Mouse (Mus musculus): ENCODE measurements around the gene Cd4. TPM values are rescaled to one million over a fixed set of nuclear protein-coding genes. Genes with fewer than 3 reads are reported as not detected.

The Cd4 gene
- polyA plus RNA-seq, 1 experiment from 2014 or later = 0.08 TPM

DNA sequence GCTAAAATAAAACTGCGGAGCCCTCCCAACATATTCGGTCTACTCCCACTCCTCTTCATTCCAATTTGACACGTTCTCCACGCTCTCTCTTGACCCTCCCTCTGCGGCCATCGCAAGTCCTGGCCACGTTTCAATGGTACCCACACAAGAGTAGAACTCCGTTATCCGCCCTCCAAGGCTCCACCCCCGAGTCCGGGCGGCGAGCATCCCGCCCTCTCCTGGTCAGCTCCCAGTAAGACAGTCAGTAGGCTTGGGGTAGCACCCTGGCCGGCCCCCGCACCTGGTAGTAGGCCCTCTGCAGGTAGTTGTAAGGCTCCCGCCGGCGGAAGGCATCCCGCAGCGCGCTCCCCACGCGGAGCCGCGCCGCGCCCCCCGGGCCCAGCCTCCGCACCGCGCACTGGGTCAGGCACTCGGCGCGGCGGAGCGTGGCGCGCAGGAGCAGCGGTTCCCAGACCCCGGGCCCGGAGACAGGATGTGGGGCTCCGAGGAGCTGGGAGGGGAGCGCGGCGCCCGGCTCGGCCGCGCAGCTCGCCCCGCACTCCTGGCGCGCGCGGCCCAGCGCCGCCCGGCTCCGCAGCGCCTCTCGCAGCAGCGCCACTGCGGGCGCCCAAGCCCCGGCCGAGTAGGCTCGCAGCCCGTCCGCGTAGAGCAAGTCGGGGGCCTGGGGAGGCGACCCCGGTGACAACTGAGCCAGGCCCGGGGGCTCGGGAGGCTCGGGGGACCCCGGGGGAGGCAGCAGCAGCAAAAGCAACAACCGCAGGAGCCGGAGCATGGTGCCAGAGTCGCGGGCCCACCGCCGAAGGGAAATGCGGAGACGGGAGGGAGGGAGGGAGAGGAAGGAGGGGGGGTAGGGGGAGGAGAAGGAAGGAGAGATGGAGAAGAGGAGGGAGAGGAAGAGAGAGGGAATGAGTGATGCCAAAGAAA lies 30.8 kb downstream of the Cd4 start, which contains the start of gene P3h3:
P3h3 (minus strand) TSS at position 837 of the 924 bp plus-strand sequence.
- peak; percentile 88 for ATAC-seq
- peak within 1 kb of the TSS; percentile 77 for H3K4me3 ChIP-seq
- peak within 1 kb of the TSS; percentile 76 for H3K4me2 ChIP-seq
- peak within 1 kb of the TSS; percentile 97 for H3K9ac ChIP-seq
- peaks cover 20% of the 10 kb centered on the region for H3K36me3 ChIP-seq (ENCODE audit: poor library complexity, severe bottlenecking)
- peaks cover 61% of the 10 kb centered on the region for H3K4me1 ChIP-seq
- WGBS = under 1% methylated on average over 52 of the region's 86 CpGs
- H3K9me3 ChIP-seq (replicated peaks) = no peaks in the 10 kb centered on the region
- H3K27ac ChIP-seq = peak within 1 kb of the TSS; percentile 97
- no peaks in the 10 kb centered on the region for H3K27me3 ChIP-seq

DNA sequence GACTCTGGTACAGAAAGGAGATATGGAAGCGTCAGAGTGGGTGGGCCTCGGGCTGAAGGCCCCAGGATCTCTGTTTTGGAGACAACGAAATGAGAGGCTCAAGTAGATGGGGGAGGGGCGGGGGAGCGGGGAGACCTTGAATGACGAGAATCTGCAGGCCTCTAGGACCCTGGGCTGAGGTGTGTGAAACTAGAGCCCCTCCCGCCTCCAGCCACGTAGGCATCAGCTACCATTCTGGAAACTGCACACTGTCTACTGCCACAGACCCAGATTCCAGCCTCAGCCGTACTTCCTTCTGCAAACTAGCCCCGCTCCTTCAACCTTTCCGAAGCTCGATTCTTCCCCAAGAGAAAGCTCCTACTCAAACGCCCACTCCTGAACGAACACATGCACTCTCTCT lies 31.7 kb downstream of the Cd4 start:
- Histone ChIP-seq H3K9me3 (replicated peaks) (no peaks in the 10 kb centered on the region), H3K27me3 (no peaks in the 10 kb centered on the region), H3K27ac (peak overlapping the region; percentile 97), H3K9ac (peak overlapping the region; percentile 97), H3K36me3 (ENCODE audit: poor library complexity, severe bottlenecking) (peaks cover 24% of the 10 kb centered on the region), H3K4me1 (peaks cover 53% of the 10 kb centered on the region), H3K4me2 (peak overlapping the region; percentile 76), H3K4me3 (peak overlapping the region; percentile 77)
- peak; percentile 52 for ATAC-seq
- WGBS = 6% methylated on average over 13 of the region's 14 CpGs

DNA sequence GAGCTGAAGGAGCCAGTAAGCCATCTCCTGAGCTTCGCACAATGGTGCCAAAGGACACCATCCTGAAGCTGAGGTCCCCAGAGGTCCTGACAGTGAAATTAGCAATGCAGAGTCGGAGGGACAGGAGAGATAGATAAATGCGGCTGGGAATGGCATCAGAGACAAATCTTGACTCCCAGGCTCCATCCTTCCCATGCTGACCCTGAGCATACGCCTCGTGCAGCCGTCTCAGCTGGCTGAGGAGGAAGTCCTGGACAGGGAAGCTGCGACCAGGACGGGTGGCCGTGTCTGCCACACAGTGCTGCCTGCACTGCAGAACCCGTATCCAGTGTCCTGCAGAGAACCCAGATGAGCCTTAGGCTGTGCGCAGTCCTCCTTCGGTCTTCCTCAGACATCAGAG lies 33.4 kb downstream of the Cd4 start:
- Histone ChIP-seq H3K9ac (no peak overlapping the region), H3K27me3 (no peaks in the 10 kb centered on the region), H3K4me1 (peaks cover 36% of the 10 kb centered on the region), H3K27ac (no peak overlapping the region; the same call in 1 of the 2 replicates), H3K4me2 (no peak overlapping the region), H3K9me3 (replicated peaks) (no peaks in the 10 kb centered on the region), H3K36me3 (ENCODE audit: poor library complexity, severe bottlenecking) (peaks cover 18% of the 10 kb centered on the region), H3K4me3 (no peak overlapping the region)
- no peak for ATAC-seq
- 79% methylated on average over 12 of the region's 12 CpGs for WGBS

DNA sequence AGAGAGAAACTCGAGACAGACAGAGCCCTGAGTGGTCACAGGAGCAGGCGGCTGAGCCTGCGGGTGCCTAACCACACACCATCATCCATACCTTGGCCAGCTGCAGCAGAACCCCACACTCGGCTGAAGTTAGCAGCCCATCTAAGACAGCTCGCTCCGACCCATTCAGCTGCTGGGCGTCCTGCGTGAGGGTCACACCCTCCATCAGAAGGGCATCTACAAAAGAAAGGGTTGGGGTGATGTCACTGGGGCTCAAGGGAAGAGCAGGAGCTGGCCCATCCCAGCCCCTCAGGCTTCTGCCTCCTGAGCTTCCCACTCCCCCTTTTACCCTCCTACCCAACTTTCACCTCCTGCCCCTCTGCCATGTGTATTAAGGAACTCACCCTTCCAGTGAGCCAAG lies 37.5 kb downstream of the Cd4 start:
- Histone ChIP-seq H3K4me2 (no peak overlapping the region), H3K9ac (no peak overlapping the region), H3K4me3 (no peak overlapping the region), H3K36me3 (ENCODE audit: poor library complexity, severe bottlenecking) (peaks cover 32% of the 10 kb centered on the region), H3K9me3 (replicated peaks) (no peaks in the 10 kb centered on the region), H3K4me1 (peaks cover 14% of the 10 kb centered on the region), H3K27me3 (no peaks in the 10 kb centered on the region), H3K27ac (no peak overlapping the region)
- 70% methylated on average over 8 of the region's 8 CpGs for WGBS
- ATAC-seq = no peak

DNA sequence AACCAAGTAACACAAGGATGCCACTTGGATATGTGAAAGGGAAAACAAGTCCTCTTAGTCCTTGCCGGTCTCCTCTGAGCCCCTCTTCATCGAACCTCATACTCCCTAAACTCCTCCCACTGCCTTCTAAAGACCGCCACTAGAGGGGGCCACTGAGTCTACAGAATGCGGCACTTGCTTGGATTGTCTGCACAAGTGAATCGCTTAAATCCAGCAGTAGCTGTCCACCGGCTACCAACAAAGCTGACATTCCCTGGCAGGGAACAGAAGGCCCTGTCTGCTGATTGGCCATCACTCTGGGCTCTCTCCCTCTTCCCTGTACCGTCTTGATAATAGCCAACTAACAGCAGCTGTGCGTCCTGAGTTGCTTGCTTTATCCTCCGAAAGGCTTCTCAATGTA lies 40.7 kb downstream of the Cd4 start:
- H3K4me3 ChIP-seq = no peak overlapping the region
- H3K27me3 ChIP-seq = no peaks in the 10 kb centered on the region
- H3K27ac ChIP-seq = peak overlapping the region; percentile 49
- no peak overlapping the region for H3K9ac ChIP-seq
- ATAC-seq = peak; percentile 96
- peaks cover 35% of the 10 kb centered on the region for H3K36me3 ChIP-seq (ENCODE audit: poor library complexity, severe bottlenecking)
- H3K4me1 ChIP-seq = peaks cover 5% of the 10 kb centered on the region; the same call in 1 of the 2 replicates
- no peaks in the 10 kb centered on the region for H3K9me3 ChIP-seq (replicated peaks)
- peak overlapping the region; percentile 34; the same call in 1 of the 2 replicates for H3K4me2 ChIP-seq
- 4% methylated on average over 9 of the region's 9 CpGs for WGBS

DNA sequence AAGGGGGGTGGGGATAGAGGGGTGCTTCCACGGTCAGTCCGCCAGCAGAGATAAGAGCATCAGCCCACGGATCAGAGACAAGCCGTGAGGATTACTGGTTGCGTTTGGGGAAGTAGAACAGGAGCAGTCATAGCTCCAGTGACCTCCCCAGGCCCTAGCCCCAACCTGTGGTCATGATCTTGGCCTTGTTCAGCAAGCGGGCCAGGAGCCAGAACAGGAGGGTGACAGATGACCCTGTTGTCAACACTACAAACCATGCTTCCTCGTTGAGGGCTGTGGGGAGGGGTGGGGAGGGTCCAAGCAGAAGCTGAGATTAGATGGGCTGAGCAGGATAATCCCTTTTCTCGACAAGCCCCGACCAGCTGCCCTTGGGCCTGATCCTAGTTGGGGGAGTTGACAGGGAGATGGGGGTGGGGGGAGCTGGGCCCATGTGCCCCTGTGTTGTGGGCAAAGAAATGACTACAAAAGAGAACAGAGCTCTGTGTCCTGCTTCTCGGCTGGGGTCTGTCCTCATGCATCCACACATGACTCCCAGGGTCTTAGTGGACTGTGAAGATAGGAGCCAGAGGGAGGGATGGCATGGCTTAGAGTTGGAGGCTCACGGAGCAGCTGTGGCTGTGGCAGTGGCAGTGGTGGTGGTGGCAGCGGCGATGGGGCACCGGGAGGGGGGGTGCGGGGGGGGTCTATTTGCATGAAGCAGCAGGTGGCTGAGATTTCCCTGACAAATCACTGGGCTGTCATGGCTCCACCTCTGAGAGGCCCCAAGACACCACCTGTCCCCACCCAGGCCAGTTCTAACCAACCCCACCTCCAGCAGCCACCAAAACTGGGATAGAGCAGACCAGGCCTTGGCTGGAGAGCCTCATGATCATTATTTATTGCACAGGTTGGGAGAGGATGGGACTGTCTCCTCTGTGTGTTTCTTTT lies 47.5 kb downstream of the Cd4 start, which contains the start of gene Gnb3:
Gnb3 (minus strand) TSS at position 35 of the 927 bp plus-strand sequence.
- Histone ChIP-seq H3K4me3 (no peak within 1 kb of the TSS), H3K4me1 (peaks cover 15% of the 10 kb centered on the region), H3K4me2 (no peak within 1 kb of the TSS), H3K9me3 (replicated peaks) (no peaks in the 10 kb centered on the region), H3K27ac (0 out of 2 replicates have a peak within 1 kb of the TSS, but pooled peaks have one; percentile 8), H3K27me3 (no peaks in the 10 kb centered on the region), H3K36me3 (ENCODE audit: poor library complexity, severe bottlenecking) (peaks cover 26% of the 10 kb centered on the region), H3K9ac (peak within 1 kb of the TSS; percentile 45)
- 29% methylated on average over 15 of the region's 15 CpGs for WGBS
- peak; percentile 19; the same call in 1 of the 2 replicates for ATAC-seq

DNA sequence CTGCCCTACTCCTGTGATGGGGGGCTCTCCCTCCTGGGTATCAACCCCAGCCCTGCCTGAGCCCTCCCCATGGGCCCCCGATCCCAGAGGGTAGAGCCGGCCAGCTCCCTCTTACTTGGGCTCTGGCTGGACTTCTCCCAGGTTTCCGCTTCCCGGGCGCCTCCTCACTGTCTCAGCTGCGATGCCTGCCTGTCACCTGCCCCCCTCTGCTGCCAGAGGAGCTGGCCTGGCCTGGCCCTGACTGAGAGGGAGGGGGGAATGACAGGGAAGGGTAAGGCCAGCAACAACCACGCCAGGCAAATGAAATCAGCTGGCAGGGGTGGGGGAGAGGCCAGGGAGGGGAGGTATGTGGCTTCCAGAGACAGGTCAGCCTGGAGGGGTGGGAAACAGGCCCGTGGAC lies 48.2 kb downstream of the Cd4 start:
- ATAC-seq = peak; percentile 20; the same call in 1 of the 2 replicates
- peaks cover 15% of the 10 kb centered on the region for H3K4me1 ChIP-seq
- H3K9ac ChIP-seq = peak overlapping the region; percentile 45
- H3K4me2 ChIP-seq = no peak overlapping the region
- H3K4me3 ChIP-seq = no peak overlapping the region
- WGBS = 16% methylated on average over 8 of the region's 8 CpGs
- 0 out of 2 replicates have a peak overlapping the region, but pooled peaks have one; percentile 8 for H3K27ac ChIP-seq
- no peaks in the 10 kb centered on the region for H3K27me3 ChIP-seq
- peaks cover 25% of the 10 kb centered on the region for H3K36me3 ChIP-seq (ENCODE audit: poor library complexity, severe bottlenecking)
- H3K9me3 ChIP-seq (replicated peaks) = no peaks in the 10 kb centered on the region

DNA sequence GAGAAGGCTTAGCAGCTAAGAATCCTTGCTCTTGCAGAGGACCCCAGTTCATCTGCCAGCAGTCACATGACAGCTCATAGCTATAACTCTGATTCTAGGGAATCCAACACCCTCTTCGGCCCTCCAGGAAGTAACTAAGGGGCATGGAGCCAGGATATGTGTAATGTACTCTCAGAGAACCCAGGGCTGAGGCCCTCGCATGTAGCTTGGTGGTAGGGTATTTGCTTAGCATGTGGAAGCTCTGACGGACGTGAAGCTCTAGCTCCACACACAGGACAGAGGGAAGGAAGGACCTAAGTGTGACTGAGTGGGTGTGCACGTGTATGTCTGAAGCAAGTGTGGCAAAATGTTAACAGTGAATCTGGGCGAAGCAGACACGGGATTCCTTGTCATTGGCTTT lies 51.6 kb downstream of the Cd4 start:
- H3K9ac ChIP-seq = no peak overlapping the region
- peaks cover 43% of the 10 kb centered on the region for H3K36me3 ChIP-seq (ENCODE audit: poor library complexity, severe bottlenecking)
- H3K27ac ChIP-seq = no peak overlapping the region
- no peaks in the 10 kb centered on the region for H3K27me3 ChIP-seq
- no peak overlapping the region for H3K4me3 ChIP-seq
- no peak for ATAC-seq
- no peaks in the 10 kb centered on the region for H3K9me3 ChIP-seq (replicated peaks)
- 83% methylated on average over 7 of the region's 7 CpGs for WGBS
- no peak overlapping the region for H3K4me2 ChIP-seq
- H3K4me1 ChIP-seq = peaks cover 37% of the 10 kb centered on the region

DNA sequence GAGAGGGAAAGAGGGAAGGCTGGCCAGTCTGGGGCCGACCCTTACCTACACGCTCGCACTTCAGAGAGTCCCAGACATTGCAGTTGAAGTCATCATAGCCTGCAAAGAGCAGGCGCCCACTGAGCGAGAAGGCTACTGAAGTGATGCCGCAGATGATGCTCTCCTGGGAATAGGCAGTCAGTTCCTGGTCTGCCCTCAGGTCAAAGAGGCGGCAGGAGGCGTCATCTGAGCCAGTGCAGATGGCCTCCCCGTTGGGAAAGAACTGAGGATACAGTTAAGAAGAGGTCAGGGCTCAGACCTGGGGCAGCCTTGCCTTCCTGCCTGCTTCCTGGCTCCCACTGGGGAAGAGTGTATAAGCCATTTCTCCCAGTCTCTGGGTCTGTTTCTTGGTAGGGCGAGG lies 52.5 kb downstream of the Cd4 start:
- Histone ChIP-seq H3K27me3 (no peaks in the 10 kb centered on the region), H3K4me3 (no peak overlapping the region), H3K4me2 (no peak overlapping the region), H3K36me3 (ENCODE audit: poor library complexity, severe bottlenecking) (peaks cover 42% of the 10 kb centered on the region), H3K9me3 (replicated peaks) (no peaks in the 10 kb centered on the region), H3K9ac (0 out of 2 replicates have a peak overlapping the region, but pooled peaks have one; percentile 2), H3K4me1 (peaks cover 41% of the 10 kb centered on the region), H3K27ac (no peak overlapping the region)
- no peak for ATAC-seq
- 69% methylated on average over 10 of the region's 10 CpGs for WGBS

DNA sequence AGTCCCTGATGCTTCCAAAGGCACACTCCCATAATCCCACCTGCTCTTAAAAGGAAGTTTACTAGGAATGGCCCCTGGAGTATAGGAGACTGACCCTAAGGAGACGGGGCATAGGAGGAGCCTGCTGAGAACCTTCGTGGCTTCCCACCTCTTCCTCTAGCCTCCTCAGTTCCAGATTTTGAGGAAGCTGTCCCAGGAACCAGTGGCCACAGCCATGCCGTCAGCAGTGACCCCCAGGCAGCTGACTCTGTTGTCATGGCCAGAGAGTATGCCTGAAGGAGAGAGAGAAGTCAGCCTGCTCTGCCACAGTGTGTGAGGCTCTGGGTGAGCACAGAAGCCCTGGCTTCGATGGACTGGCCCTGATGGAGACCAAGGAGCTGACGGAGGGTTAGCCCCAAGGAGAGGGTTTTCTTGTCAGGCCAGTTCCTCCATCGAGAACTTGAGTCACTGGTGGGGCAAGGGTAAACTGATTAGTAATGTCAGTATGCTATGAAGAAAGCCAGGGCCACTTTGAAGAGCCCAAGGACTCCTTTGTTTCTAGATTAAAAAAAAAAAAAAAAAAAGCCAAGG lies 53.4 kb downstream of the Cd4 start:
- Histone ChIP-seq H3K4me1 (peaks cover 36% of the 10 kb centered on the region), H3K27me3 (no peaks in the 10 kb centered on the region), H3K36me3 (ENCODE audit: poor library complexity, severe bottlenecking) (peaks cover 42% of the 10 kb centered on the region), H3K4me3 (no peak overlapping the region), H3K4me2 (no peak overlapping the region), H3K27ac (no peak overlapping the region), H3K9ac (0 out of 2 replicates have a peak overlapping the region, but pooled peaks have one; percentile 6), H3K9me3 (replicated peaks) (no peaks in the 10 kb centered on the region)
- 91% methylated on average over 6 of the region's 6 CpGs for WGBS
- no peak for ATAC-seq

DNA sequence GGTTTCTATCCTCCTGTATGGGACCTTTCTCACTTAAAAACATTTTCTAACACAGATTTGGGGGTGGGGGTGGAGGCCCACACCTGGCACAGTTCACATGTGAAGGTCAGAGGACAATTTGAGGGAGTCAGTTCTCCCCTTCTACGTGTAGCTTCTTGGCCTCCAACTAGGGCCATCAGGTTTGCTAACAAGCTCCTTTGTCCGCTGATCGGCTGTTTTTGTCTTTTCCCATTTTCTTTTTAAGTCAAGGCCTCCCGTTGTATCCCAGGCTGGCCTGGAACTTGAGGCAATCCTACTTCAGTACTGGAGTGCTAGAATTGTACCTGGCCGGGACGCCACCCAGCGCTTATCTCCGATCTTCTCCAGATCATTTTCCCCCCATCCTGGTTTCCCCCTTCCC lies 56.4 kb downstream of the Cd4 start:
- ATAC-seq = no peak
- no peaks in the 10 kb centered on the region for H3K27me3 ChIP-seq
- peak overlapping the region; percentile 56; the same call in 1 of the 2 replicates for H3K4me3 ChIP-seq
- no peaks in the 10 kb centered on the region for H3K9me3 ChIP-seq (replicated peaks)
- 90% methylated on average over 8 of the region's 8 CpGs for WGBS
- 0 out of 2 replicates have a peak overlapping the region, but pooled peaks have one; percentile 41 for H3K9ac ChIP-seq
- H3K27ac ChIP-seq = no peak overlapping the region
- peaks cover 51% of the 10 kb centered on the region for H3K4me1 ChIP-seq
- H3K36me3 ChIP-seq (ENCODE audit: poor library complexity, severe bottlenecking) = peaks cover 44% of the 10 kb centered on the region
- peak overlapping the region; percentile 80 for H3K4me2 ChIP-seq

All from forebrain, embryonic 13.5 days (tissue).